In genomic region chr11:116954231-116955118, GRCm38 (mm10) we compare ENCODE assay signal across 11 mouse cellular contexts. TPM values are rescaled to one million over a fixed set of nuclear protein-coding genes. Genes with fewer than 3 reads are reported as not detected.
DNase-seq lines count a peak whose midpoint lies in the region; ATAC-seq lines count a peak whose summit lies in the region.
"Had no signal": no experiment of that assay in that cellular context is flagged by ENCODE, and none has a peak within 500 bp of the region (broad histone marks: within the 10 kb centered on the region; RNA-seq: fewer than 3 reads in every experiment).

No protein-coding gene starts in this region.

- no peaks in the 10 kb centered on the region for H3K9me3 ChIP-seq in hindbrain, embryonic 13.5 days

- no peak overlapping the region for H3K4me2 ChIP-seq in hindbrain, embryonic 13.5 days

- DNase-seq in heart, adult 8-10 months (ENCODE audit: low spot score) = peak; percentile 18
- DNase-seq in heart, postnatal 36 days = no peak
- DNase-seq in brain, embryonic 18.5 days (ENCODE audit: low read depth, low spot score) = peak; percentile 26
- peak; percentile 55 for DNase-seq in left cerebral cortex, postnatal 4 days
- DNase-seq in thymus, postnatal 4 days = no peak
- DNase-seq in urinary bladder, postnatal 36 days (ENCODE audit: low spot score in 2 of 2) = no peak
- no peak for DNase-seq in MN1 (ENCODE audit: low spot score)
- DNase-seq: adrenal gland, postnatal 36 days had no signal

- ATAC-seq in hindbrain, embryonic 13.5 days (ENCODE audit: low FRiP score) = peak; percentile 60

- peaks cover 76% of the 10 kb centered on the region for H3K36me3 ChIP-seq in hindbrain, embryonic 13.5 days

- 55% methylated on average over 23 of the region's 23 CpGs for WGBS in hindbrain, embryonic 13.5 days

- H3K27ac ChIP-seq in hindbrain, embryonic 13.5 days = peak overlapping the region; percentile 90

- no peak overlapping the region; the same call in 1 of the 2 replicates for H3K9ac ChIP-seq in hindbrain, embryonic 13.5 days

- intact Hi-C loops in heart, postnatal 36 days (cut with DNase I) = no loop called here
- intact Hi-C loops in left cerebral cortex, postnatal 4 days (cut with DNase I) = no loop called here

- no peaks in the 10 kb centered on the region for H3K27me3 ChIP-seq in hindbrain, embryonic 13.5 days

- H3K4me1 ChIP-seq in hindbrain, embryonic 13.5 days (replicated peaks) = peaks cover 24% of the 10 kb centered on the region

- no peak overlapping the region for H3K4me3 ChIP-seq in hindbrain, embryonic 13.5 days

RNA-seq across cellular contexts. Expression of gene Mgat5b, which starts 35.8 kb away (rescaled TPM):
- total RNA-seq in heart, adult 8-10 months (2022) = under 1 TPM in 3 of 4 experiments, not detected in 1; 0.14 to 0.78 (median 0.19) TPM
- total RNA-seq in heart, postnatal 36 days (2021) = under 1 TPM in 1 of 2 experiments, not detected in 1; 0.24 TPM
- 22.8 and 24.5 TPM in 2 replicates for polyA plus RNA-seq in hindbrain, embryonic 13.5 days (2015; fragmentation: Nextera tagmentation; extraction: Ambion mirVana)
- 100 to 1,000 TPM; 111 to 114 TPM for total RNA-seq in left cerebral cortex, postnatal 4 days (2021)
- total RNA-seq: CH12.LX; monocyte, adult 5-6 weeks had no signal

Comparison
In these comparisons a context has a peak if more than half of its experiments do, and no peak if none do; other contexts are left out.
1. DNase-seq: peak in heart, adult 8-10 months (single experiment), brain, embryonic 18.5 days (single experiment) and left cerebral cortex, postnatal 4 days (single experiment); none in heart, postnatal 36 days (0 of 2), thymus, postnatal 4 days (single experiment), urinary bladder, postnatal 36 days (0 of 2) and MN1 (single experiment).
2. RNA of gene Mgat5b, which starts 35.8 kb away (total RNA-seq): 111 to 114 TPM in left cerebral cortex, postnatal 4 days; 0.24 TPM in heart, postnatal 36 days and 0.14 to 0.78 TPM in heart, adult 8-10 months; every median in the first group is over 10 times any median in the second.